Mouse (Mus musculus): Measurements from ENCODE around the gene Cabp4. TPM values are rescaled to one million over a fixed set of nuclear protein-coding genes. Genes with fewer than 3 reads are reported as not detected.
"Not testable (repeated sequence)": the region's sequence is repeated elsewhere in the genome, so short reads cannot be mapped to it uniquely, and the experiment has no call there.

Gene Cabp4
- polyA plus RNA-seq, 1 experiment from 2014 or later = not detected

- H3K4me3 ChIP-seq = no peak overlapping the region
- WGBS = 75% methylated on average over 5 of the region's 5 CpGs
- peaks cover 16% of the 10 kb centered on the region for H3K27me3 ChIP-seq (ENCODE audit: insufficient read depth, poor library complexity, severe bottlenecking)
- H3K4me1 ChIP-seq = 0 out of 2 replicates have a peak, but pooled peaks cover 4% of the 10 kb centered on the region
- H3K36me3 ChIP-seq = peaks cover 19% of the 10 kb centered on the region
- H3K9me3 ChIP-seq = no peaks in the 10 kb centered on the region
- no peak for DNase-seq (ENCODE audit: low spot score)
- H3K27ac ChIP-seq = no peak overlapping the region
Measured at GRCm38 (mm10) chr19:4136463-4136862, 7.4 kb downstream of the Cabp4 start.

- not testable (repeated sequence) for H3K9me3 ChIP-seq; DNase-seq (ENCODE audit: low spot score); H3K4me1 ChIP-seq; H3K4me3 ChIP-seq; H3K27ac ChIP-seq
- 20% methylated on average over 8 of the region's 8 CpGs for WGBS
- peaks cover 16% of the 10 kb centered on the region for H3K27me3 ChIP-seq (ENCODE audit: insufficient read depth, poor library complexity, severe bottlenecking)
- peaks cover 24% of the 10 kb centered on the region for H3K36me3 ChIP-seq
Measured at GRCm38 (mm10) chr19:4135963-4136345, 7.9 kb downstream of the Cabp4 start.

DNA sequence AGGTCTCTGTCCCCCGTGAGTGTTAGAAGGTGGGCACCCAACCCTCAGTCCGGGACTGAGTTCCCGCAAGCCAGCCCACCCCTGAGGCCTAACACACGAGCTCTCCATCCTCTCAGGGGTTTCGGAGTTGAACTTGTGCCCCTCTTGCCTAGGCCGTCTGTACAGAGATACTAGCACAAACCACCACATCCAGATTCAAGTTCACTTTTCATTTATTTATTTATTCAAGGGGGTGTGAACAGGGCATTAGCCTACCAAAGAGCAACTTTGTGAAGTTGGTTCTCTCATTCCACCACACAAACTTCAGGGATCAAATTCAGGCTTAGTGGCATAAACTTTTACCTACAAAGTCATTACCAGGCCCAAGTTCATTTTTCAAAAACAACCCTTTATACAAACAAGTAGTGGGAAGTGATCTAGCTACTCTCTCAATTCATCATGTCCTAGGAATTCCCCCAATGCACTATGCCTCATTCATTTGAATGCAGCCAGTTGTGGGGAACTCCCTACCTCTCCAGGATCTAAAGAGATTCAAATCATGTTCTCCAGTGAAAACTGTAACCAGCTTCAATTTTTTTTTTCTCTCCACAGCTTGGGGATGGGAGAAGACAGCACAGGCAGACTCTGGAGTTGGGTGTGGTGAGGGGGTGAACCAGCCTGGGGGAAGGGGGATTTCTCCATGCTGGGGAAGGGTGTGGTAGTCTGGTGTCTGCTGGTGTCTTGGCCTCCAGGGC is 8.4 kb downstream of the Cabp4 start:
- 78% methylated on average over 6 of the region's 6 CpGs for WGBS
- H3K27ac ChIP-seq; H3K9me3 ChIP-seq; H3K4me1 ChIP-seq; H3K4me3 ChIP-seq; DNase-seq (ENCODE audit: low spot score): not testable (repeated sequence)
- H3K27me3 ChIP-seq (ENCODE audit: insufficient read depth, poor library complexity, severe bottlenecking) = peaks cover 13% of the 10 kb centered on the region
- peaks cover 29% of the 10 kb centered on the region for H3K36me3 ChIP-seq

GRCm38 (mm10) chr19:4134354-4134753 is 9.5 kb downstream of the Cabp4 start:
- no peak overlapping the region for H3K4me3 ChIP-seq
- no peaks in the 10 kb centered on the region for H3K9me3 ChIP-seq
- H3K4me1 ChIP-seq = 0 out of 2 replicates have a peak, but pooled peaks cover 7% of the 10 kb centered on the region
- H3K36me3 ChIP-seq = peaks cover 36% of the 10 kb centered on the region
- no peak overlapping the region for H3K27ac ChIP-seq
- 79% methylated on average over 4 of the region's 4 CpGs for WGBS
- H3K27me3 ChIP-seq (ENCODE audit: insufficient read depth, poor library complexity, severe bottlenecking) = peaks cover 9% of the 10 kb centered on the region
- DNase-seq (ENCODE audit: low spot score) = no peak

DNA sequence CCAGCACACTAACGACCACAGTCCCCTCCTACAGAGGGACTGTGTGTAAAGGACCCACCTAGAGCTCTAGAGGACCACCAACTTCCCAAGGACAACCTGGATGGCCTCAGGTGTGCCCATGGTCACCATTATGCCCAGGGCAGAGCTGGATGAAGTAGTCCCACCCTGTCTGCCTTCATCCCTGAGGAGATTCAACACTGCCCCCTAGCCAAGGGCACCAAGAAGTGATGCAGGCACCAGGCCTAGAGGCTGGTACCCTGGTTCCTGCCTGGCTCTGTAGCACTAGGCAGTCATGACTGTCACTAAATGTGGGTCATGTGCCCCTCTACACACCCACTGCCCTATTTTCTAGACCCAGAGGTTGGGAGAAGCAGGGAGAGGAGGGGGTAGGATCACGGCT is 12.1 kb downstream of the Cabp4 start:
- 92% methylated on average over 2 of the region's 2 CpGs for WGBS
- H3K9me3 ChIP-seq = no peaks in the 10 kb centered on the region
- H3K27ac ChIP-seq = no peak overlapping the region
- no peak overlapping the region for H3K4me3 ChIP-seq
- H3K36me3 ChIP-seq = peaks cover 55% of the 10 kb centered on the region
- DNase-seq (ENCODE audit: low spot score) = no peak
- H3K27me3 ChIP-seq (ENCODE audit: insufficient read depth, poor library complexity, severe bottlenecking) = no peaks in the 10 kb centered on the region
- H3K4me1 ChIP-seq = peaks cover 12% of the 10 kb centered on the region

GRCm38 (mm10) chr19:4131075-4131474 is 12.8 kb downstream of the Cabp4 start:
- Histone ChIP-seq H3K36me3 (peaks cover 55% of the 10 kb centered on the region), H3K9me3 (no peaks in the 10 kb centered on the region), H3K27ac (no peak overlapping the region), H3K4me3 (0 out of 2 replicates have a peak overlapping the region, but pooled peaks have one; percentile 12), H3K27me3 (ENCODE audit: insufficient read depth, poor library complexity, severe bottlenecking) (no peaks in the 10 kb centered on the region), H3K4me1 (peaks cover 19% of the 10 kb centered on the region)
- 85% methylated on average over 5 of the region's 5 CpGs for whole genome bisulfite sequencing
- no peak for DNase-seq (ENCODE audit: low spot score)

DNA sequence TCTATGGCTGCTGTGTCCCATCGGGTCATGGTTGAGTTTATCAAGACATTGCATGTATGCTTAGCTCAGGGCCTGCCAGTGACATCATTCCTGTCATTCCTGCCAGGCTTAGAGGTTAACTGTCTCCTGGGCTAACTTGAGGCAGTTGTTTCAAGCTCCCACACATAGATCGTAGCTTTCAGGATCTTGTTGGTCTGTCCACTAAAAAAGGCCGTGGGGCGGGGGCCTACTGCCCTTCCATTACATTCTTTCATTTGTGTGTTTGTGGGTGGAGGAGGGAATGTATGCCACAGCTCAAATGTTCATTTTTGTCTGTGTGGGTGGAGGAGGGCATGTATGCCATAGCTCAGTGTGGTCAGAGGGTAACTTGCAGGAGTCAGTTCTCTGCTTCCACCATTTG is 13.7 kb downstream of the Cabp4 start:
- DNase-seq (ENCODE audit: low spot score) = no peak
- Histone ChIP-seq H3K27me3 (ENCODE audit: insufficient read depth, poor library complexity, severe bottlenecking) (no peaks in the 10 kb centered on the region), H3K9me3 (no peaks in the 10 kb centered on the region), H3K36me3 (peaks cover 55% of the 10 kb centered on the region), H3K4me1 (peaks cover 19% of the 10 kb centered on the region), H3K27ac (no peak overlapping the region; the same call in 1 of the 2 replicates), H3K4me3 (no peak overlapping the region)
- 78% methylated on average over 4 of the region's 4 CpGs for WGBS

- no peak for DNase-seq (ENCODE audit: low spot score)
- peaks cover 19% of the 10 kb centered on the region for H3K4me1 ChIP-seq
- H3K9me3 ChIP-seq = no peaks in the 10 kb centered on the region
- H3K27ac ChIP-seq = no peak overlapping the region
- no peak overlapping the region for H3K4me3 ChIP-seq
- peaks cover 55% of the 10 kb centered on the region for H3K36me3 ChIP-seq
- whole genome bisulfite sequencing = 90% methylated on average over 7 of the region's 7 CpGs
- no peaks in the 10 kb centered on the region for H3K27me3 ChIP-seq (ENCODE audit: insufficient read depth, poor library complexity, severe bottlenecking)
Measured at GRCm38 (mm10) chr19:4129462-4129861, 14.4 kb downstream of the Cabp4 start.

- Histone ChIP-seq H3K27ac (peak overlapping the region; percentile 92), H3K4me1 (peaks cover 19% of the 10 kb centered on the region), H3K9me3 (no peaks in the 10 kb centered on the region), H3K4me3 (peak overlapping the region; percentile 84), H3K36me3 (peaks cover 40% of the 10 kb centered on the region), H3K27me3 (ENCODE audit: insufficient read depth, poor library complexity, severe bottlenecking) (no peaks in the 10 kb centered on the region)
- 67% methylated on average over 7 of the region's 7 CpGs for WGBS
- no peak for DNase-seq (ENCODE audit: low spot score)
Measured at GRCm38 (mm10) chr19:4126759-4127495, 16.9 kb downstream of the Cabp4 start.

DNA sequence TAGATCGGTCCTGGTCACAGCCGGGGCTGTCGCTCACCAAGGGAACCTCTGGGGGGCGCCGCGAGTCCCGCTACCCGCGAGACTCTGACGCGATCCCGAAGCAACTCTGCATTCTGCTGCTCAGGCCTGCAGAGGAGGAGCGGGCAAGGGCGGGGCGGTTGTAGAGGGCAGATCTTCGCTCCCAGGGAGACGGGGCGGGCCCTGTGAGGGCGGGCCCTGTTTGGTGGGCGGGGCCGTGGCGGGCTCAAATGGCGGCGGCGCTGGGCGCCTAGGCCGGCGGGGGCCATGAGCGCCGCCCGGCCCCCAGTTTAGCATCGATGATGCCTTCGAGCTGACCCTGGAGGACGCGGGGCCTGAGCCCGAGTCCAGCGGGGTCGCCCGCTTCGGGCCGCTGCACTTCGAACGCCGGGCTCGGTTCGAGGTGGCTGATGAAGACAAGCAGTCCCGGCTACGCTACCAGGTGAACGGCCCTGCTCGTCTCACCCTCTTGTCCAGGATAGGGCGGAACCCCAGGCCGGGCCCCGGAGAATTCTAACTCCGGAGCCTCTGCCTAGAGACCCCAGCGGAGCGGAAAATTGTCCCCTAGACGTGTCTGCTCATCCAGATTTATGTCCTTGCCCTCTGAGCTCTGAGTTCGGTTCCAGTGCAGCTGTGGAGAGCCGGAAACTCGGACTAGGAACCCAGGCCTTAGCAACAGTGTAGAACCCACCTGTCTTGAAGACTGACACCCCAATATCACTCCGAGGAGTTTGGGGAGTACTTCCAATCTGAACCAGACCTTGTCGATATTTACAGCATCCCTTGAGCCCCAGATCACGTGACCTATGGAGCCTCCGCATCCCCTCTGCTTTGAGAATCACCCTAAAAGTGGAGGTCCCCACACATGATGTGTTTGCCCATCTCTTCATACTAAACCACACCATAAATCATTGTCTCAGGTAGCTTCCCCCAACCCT is 17.8 kb downstream of the Cabp4 start, which contains the start of gene Aip:
Aip (minus strand) TSS at position 118 of the 956 bp plus-strand sequence.
- WGBS = 1% methylated on average over 64 of the region's 64 CpGs
- H3K36me3 ChIP-seq = peaks cover 31% of the 10 kb centered on the region

GRCm38 (mm10) chr19:4125268-4125667 is 18.6 kb downstream of the Cabp4 start:
- 18% methylated on average over 4 of the region's 4 CpGs for WGBS
- not testable (repeated sequence) for DNase-seq (ENCODE audit: low spot score); H3K27me3 ChIP-seq (ENCODE audit: insufficient read depth, poor library complexity, severe bottlenecking); H3K9me3 ChIP-seq
- Histone ChIP-seq H3K27ac (peak overlapping the region; percentile 92), H3K4me3 (peak overlapping the region; percentile 84), H3K4me1 (peaks cover 30% of the 10 kb centered on the region), H3K36me3 (peaks cover 26% of the 10 kb centered on the region)

More for the DNA sequence above, 17.8 kb downstream of the Cabp4 start, which contains the start of gene Aip:
- peaks cover 22% of the 10 kb centered on the region for H3K4me1 ChIP-seq
- peak within 1 kb of the TSS; percentile 92 for H3K27ac ChIP-seq
- H3K4me3 ChIP-seq = peak within 1 kb of the TSS; percentile 84
- DNase-seq (ENCODE audit: low spot score) = peak; percentile 99
- H3K9me3 ChIP-seq = no peaks in the 10 kb centered on the region
- H3K27me3 ChIP-seq (ENCODE audit: insufficient read depth, poor library complexity, severe bottlenecking) = no peaks in the 10 kb centered on the region

GRCm38 (mm10) chr19:4124432-4124831 is 19.4 kb downstream of the Cabp4 start:
- Histone ChIP-seq H3K9me3 (no peaks in the 10 kb centered on the region), H3K36me3 (peaks cover 19% of the 10 kb centered on the region), H3K27me3 (ENCODE audit: insufficient read depth, poor library complexity, severe bottlenecking) (no peaks in the 10 kb centered on the region), H3K4me1 (peaks cover 28% of the 10 kb centered on the region), H3K4me3 (no peak overlapping the region), H3K27ac (no peak overlapping the region)
- WGBS = 81% methylated on average over 4 of the region's 4 CpGs
- DNase-seq (ENCODE audit: low spot score) = no peak

Measured in heart, embryonic 10.5 days (tissue).